ENCODE assay signal across 28 mouse cellular contexts in genomic region chr11:90694206-90694605, GRCm38 (mm10). TPM values are rescaled to one million over a fixed set of nuclear protein-coding genes. Genes with fewer than 3 reads are reported as not detected.
DNase-seq lines count a peak whose midpoint lies in the region; ATAC-seq lines count a peak whose summit lies in the region.
"Had no signal": no experiment of that assay in that cellular context is flagged by ENCODE, and none has a peak within 500 bp of the region (broad histone marks: within the 10 kb centered on the region; RNA-seq: fewer than 3 reads in every experiment).

No protein-coding gene starts in this region.

- WGBS in heart, embryonic 10.5 days: 77% methylated on average over 4 of the region's 4 CpGs
- 78% methylated on average over 4 of the region's 4 CpGs for WGBS in midbrain, embryonic 11.5 days
- WGBS in midbrain, embryonic 14.5 days: 74% methylated on average over 4 of the region's 4 CpGs

- no peak for ATAC-seq in midbrain, embryonic 11.5 days (ENCODE audit: low FRiP score)
- ATAC-seq in midbrain, embryonic 14.5 days (ENCODE audit: low FRiP score, low TSS enrichment): no peak
- ATAC-seq: activated CD4-positive, CD25-positive, alpha-beta regulatory T cell, adult 4 months; CD4-positive, CD25-positive, alpha-beta regulatory T cell, adult 4 months; forebrain, embryonic 14.5 days; forebrain, embryonic 16.5 days; Patski had no signal

- H3K4me3 ChIP-seq in heart, embryonic 10.5 days: no peak overlapping the region
- no peak overlapping the region for H3K4me3 ChIP-seq in midbrain, embryonic 11.5 days (ENCODE audit: low read depth, low read length)
- no peak overlapping the region for H3K4me3 ChIP-seq in midbrain, embryonic 14.5 days (replicated peaks; ENCODE audit: low read depth, low read length)
- H3K4me3 ChIP-seq: embryonic facial prominence, embryonic 13.5 days; embryonic facial prominence, embryonic 15.5 days; erythroblast, embryonic 14.5 days; forebrain, embryonic 10.5 days; forebrain, embryonic 12.5 days had no signal

- H3K4me2 ChIP-seq in midbrain, embryonic 11.5 days: no peak overlapping the region
- H3K4me2 ChIP-seq in midbrain, embryonic 14.5 days (ENCODE audit: low read length): no peak overlapping the region
- H3K4me2 ChIP-seq: embryonic facial prominence, embryonic 13.5 days; embryonic facial prominence, embryonic 15.5 days; forebrain, embryonic 12.5 days had no signal

- H3K9me3 ChIP-seq in heart, embryonic 10.5 days: no peaks in the 10 kb centered on the region
- no peaks in the 10 kb centered on the region for H3K9me3 ChIP-seq in midbrain, embryonic 11.5 days (ENCODE audit: control insufficient read depth, low read length)
- no peaks in the 10 kb centered on the region for H3K9me3 ChIP-seq in midbrain, embryonic 14.5 days (ENCODE audit: control insufficient read depth, low read length)
- H3K9me3 ChIP-seq: embryonic facial prominence, embryonic 13.5 days; embryonic facial prominence, embryonic 15.5 days; forebrain, embryonic 10.5 days; forebrain, embryonic 12.5 days; G1E had no signal

- DNase-seq in adrenal gland, adult (ENCODE audit: inconsistent age in 2 of 2, low spot score in 1 of 2): peak; percentile 37 to 56
- DNase-seq in adrenal gland, postnatal 14 days: no peak
- peak; percentile 16 for DNase-seq in heart, adult 11 months
- no peak for DNase-seq in heart, embryonic 10.5 days (ENCODE audit: low spot score)
- DNase-seq in midbrain, embryonic 11.5 days (ENCODE audit: low spot score, missing footprints): peak; percentile 23
- DNase-seq in midbrain, embryonic 14.5 days: no peak
- peak; percentile 57 for DNase-seq in NIH3T3 (ENCODE audit: low read depth)
- DNase-seq in cerebellum, adult 11 months: no peak
- DNase-seq: adrenal gland, adult 8-10 months; adrenal gland, postnatal 25 days; B cell, adult 2 months; cerebellum, adult 18-20 months; cerebellum, adult 8-10 months; cerebellum, adult 9-11 months; cerebellum, postnatal 14 days; cerebellum, postnatal 36 days; embryo, embryonic 11 days had no signal

- H3K9ac ChIP-seq in midbrain, embryonic 11.5 days (ENCODE audit: low read length): no peak overlapping the region
- H3K9ac ChIP-seq in midbrain, embryonic 14.5 days (replicated peaks; ENCODE audit: low read length): no peak overlapping the region
- H3K9ac ChIP-seq: embryonic facial prominence, embryonic 13.5 days; embryonic facial prominence, embryonic 15.5 days; forebrain, embryonic 12.5 days had no signal

- H3K4me1 ChIP-seq in heart, embryonic 10.5 days: 0 out of 2 replicates have a peak, but pooled peaks cover 8% of the 10 kb centered on the region
- H3K4me1 ChIP-seq in midbrain, embryonic 11.5 days (ENCODE audit: control insufficient read depth, insufficient read depth, low read length): no peaks in the 10 kb centered on the region
- H3K4me1 ChIP-seq in midbrain, embryonic 14.5 days (ENCODE audit: control insufficient read depth, insufficient read depth, low read length): no peaks in the 10 kb centered on the region

- H3K27me3 ChIP-seq in heart, embryonic 10.5 days (ENCODE audit: insufficient read depth, poor library complexity, severe bottlenecking): no peaks in the 10 kb centered on the region
- no peaks in the 10 kb centered on the region for H3K27me3 ChIP-seq in midbrain, embryonic 11.5 days (ENCODE audit: control insufficient read depth, insufficient read depth, low read length)
- H3K27me3 ChIP-seq in midbrain, embryonic 14.5 days (ENCODE audit: control insufficient read depth, insufficient read depth, low read length): no peaks in the 10 kb centered on the region
- H3K27me3 ChIP-seq: embryonic facial prominence, embryonic 13.5 days; embryonic facial prominence, embryonic 15.5 days; forebrain, embryonic 12.5 days had no signal

- H3K27ac ChIP-seq in heart, embryonic 10.5 days: no peak overlapping the region
- H3K27ac ChIP-seq in midbrain, embryonic 11.5 days (ENCODE audit: low read depth, low read length): no peak overlapping the region
- H3K27ac ChIP-seq in midbrain, embryonic 14.5 days (replicated peaks; ENCODE audit: low read depth, low read length): no peak overlapping the region
- H3K27ac ChIP-seq: embryonic facial prominence, embryonic 13.5 days; embryonic facial prominence, embryonic 15.5 days; forebrain, embryonic 10.5 days; forebrain, embryonic 12.5 days had no signal

- H3K36me3 ChIP-seq in heart, embryonic 10.5 days: no peaks in the 10 kb centered on the region
- H3K36me3 ChIP-seq in midbrain, embryonic 11.5 days (ENCODE audit: control insufficient read depth, insufficient read depth, low read length): no peaks in the 10 kb centered on the region
- no peaks in the 10 kb centered on the region for H3K36me3 ChIP-seq in midbrain, embryonic 14.5 days (ENCODE audit: control insufficient read depth, insufficient read depth, low read length)
- H3K36me3 ChIP-seq: embryonic facial prominence, embryonic 13.5 days; embryonic facial prominence, embryonic 15.5 days; forebrain, embryonic 10.5 days; forebrain, embryonic 12.5 days; G1E had no signal

RNA-seq across cellular contexts. Expression of gene Tom1l1, which starts 6.0 kb away (rescaled TPM):
- total RNA-seq in adrenal gland, postnatal 14 days (2021): 39.5 and 46.0 TPM in 2 replicates
- polyA plus RNA-seq in heart, embryonic 10.5 days (2016; fragmentation: Nextera tagmentation; extraction: Ambion mirVana): 37.9 and 44.6 TPM in 2 replicates
- polyA plus RNA-seq in midbrain, embryonic 11.5 days (2014; fragmentation: Nextera tagmentation; extraction: Ambion mirVana): 17.4 and 18.7 TPM in 2 replicates
- polyA plus RNA-seq in midbrain, embryonic 14.5 days (2014; fragmentation: Nextera tagmentation; extraction: Ambion mirVana): 13.5 and 16.9 TPM in 2 replicates

RNA-seq across cellular contexts. Expression of gene Cox11, which starts 56.2 kb away (rescaled TPM):
- total RNA-seq in adrenal gland, postnatal 14 days (2021): 23.4 and 26.0 TPM in 2 replicates
- 39.4 and 48.3 TPM in 2 replicates for polyA plus RNA-seq in heart, embryonic 10.5 days (2016; fragmentation: Nextera tagmentation; extraction: Ambion mirVana)
- 24.6 and 26.4 TPM in 2 replicates for polyA plus RNA-seq in midbrain, embryonic 11.5 days (2014; fragmentation: Nextera tagmentation; extraction: Ambion mirVana)
- 27.8 and 37.9 TPM in 2 replicates for polyA plus RNA-seq in midbrain, embryonic 14.5 days (2014; fragmentation: Nextera tagmentation; extraction: Ambion mirVana)

RNA-seq across cellular contexts. Expression of gene Stxbp4, which starts 56.3 kb away (rescaled TPM):
- 7.4 and 8.7 TPM in 2 replicates for total RNA-seq in adrenal gland, postnatal 14 days (2021)
- 16.6 and 25.3 TPM in 2 replicates for polyA plus RNA-seq in heart, embryonic 10.5 days (2016; fragmentation: Nextera tagmentation; extraction: Ambion mirVana)
- 36.5 and 41.8 TPM in 2 replicates for polyA plus RNA-seq in midbrain, embryonic 11.5 days (2014; fragmentation: Nextera tagmentation; extraction: Ambion mirVana)
- 13.7 and 22.0 TPM in 2 replicates for polyA plus RNA-seq in midbrain, embryonic 14.5 days (2014; fragmentation: Nextera tagmentation; extraction: Ambion mirVana)

Comparison
In these comparisons a context has a peak if more than half of its experiments do, and no peak if none do; other contexts are left out.
1. DNase-seq: peak in adrenal gland, adult (2 of 2), heart, adult 11 months (single experiment), midbrain, embryonic 11.5 days (single experiment) and NIH3T3 (single experiment); none in adrenal gland, postnatal 14 days (single experiment), heart, embryonic 10.5 days (single experiment), midbrain, embryonic 14.5 days (single experiment) and cerebellum, adult 11 months (single experiment).